Mouse (Mus musculus): ENCODE results near the gene Gm20696.

The Gm20696 gene

GRCm38 (mm10) chr6:99275381-99276296 lies 391.0 kb downstream of the Gm20696 start:
- DNase-seq = peak in 1 of 2 experiments; percentile 28

- DNase-seq = no peak
Observed at GRCm38 (mm10) chr6:99274667-99275066, 391.9 kb downstream of the Gm20696 start.

GRCm38 (mm10) chr6:99274222-99274621 lies 392.4 kb downstream of the Gm20696 start:
- no peak for DNase-seq

- no peak for DNase-seq
Observed at GRCm38 (mm10) chr6:99273177-99273576, 393.4 kb downstream of the Gm20696 start.

- no peak for DNase-seq
Observed at GRCm38 (mm10) chr6:99272174-99272573, 394.4 kb downstream of the Gm20696 start.

GRCm38 (mm10) chr6:99271741-99272140 lies 394.9 kb downstream of the Gm20696 start:
- DNase-seq = no peak

GRCm38 (mm10) chr6:99269921-99270320 lies 396.7 kb downstream of the Gm20696 start:
- no peak for DNase-seq

GRCm38 (mm10) chr6:99268171-99269061 lies 398.2 kb downstream of the Gm20696 start:
- DNase-seq = no peak

- peak; percentile 47 to 63 for DNase-seq
Observed at GRCm38 (mm10) chr6:99265945-99266656, 400.5 kb downstream of the Gm20696 start.

GRCm38 (mm10) chr6:99265173-99265572 lies 401.4 kb downstream of the Gm20696 start:
- no peak for DNase-seq

- DNase-seq = no peak
Observed at GRCm38 (mm10) chr6:99264192-99265093, 402.2 kb downstream of the Gm20696 start.

- DNase-seq = peak; percentile 21 to 47
Observed at GRCm38 (mm10) chr6:99263886-99264185, 402.8 kb downstream of the Gm20696 start.

GRCm38 (mm10) chr6:99263061-99263885 lies 403.3 kb downstream of the Gm20696 start:
- DNase-seq = no peak

- no peak for DNase-seq
Observed at GRCm38 (mm10) chr6:99261737-99262130, 404.9 kb downstream of the Gm20696 start.

- no peak for DNase-seq
Observed at GRCm38 (mm10) chr6:99260941-99261736, 405.5 kb downstream of the Gm20696 start.

GRCm38 (mm10) chr6:99258346-99258745 lies 408.3 kb downstream of the Gm20696 start:
- no peak for DNase-seq

- DNase-seq = no peak
Observed at GRCm38 (mm10) chr6:99257676-99258075, 408.9 kb downstream of the Gm20696 start.

GRCm38 (mm10) chr6:99253331-99253730 lies 413.3 kb downstream of the Gm20696 start:
- DNase-seq = no peak

GRCm38 (mm10) chr6:99252816-99253215 lies 413.8 kb downstream of the Gm20696 start:
- no peak for DNase-seq

- DNase-seq = no peak
Observed at GRCm38 (mm10) chr6:99251924-99252323, 414.7 kb downstream of the Gm20696 start.
